Mouse (Mus musculus): Measurements from ENCODE around the gene Cnot10. TPM values are rescaled to one million over a fixed set of nuclear protein-coding genes. Genes with fewer than 3 reads are reported as not detected.

Cnot10 gene
- total and polyA plus RNA-seq, 3 experiments, result 49.4 to 67.8 (median 58.3) TPM

GRCm38 (mm10) chr9:114560141-114560540, 79.8 kb downstream of the Cnot10 start:
- dilution Hi-C loops (cut with MboI; ENCODE audit: extremely low pct_ligation_motif_present, extremely low pct_unique_long_range_greater_than_20kb, low sequenced_read_pairs) (no loop called here), in situ Hi-C loops (cut with MboI; ENCODE audit: low pct_ligation_motif_present, low pct_unique_long_range_greater_than_20kb, low sequenced_read_pairs) (no loop called here)
- peaks cover 26% of the 10 kb centered on the region for H3K9me3 ChIP-seq (replicated peaks; ENCODE audit: low read length)
- no peak overlapping the region for H3K9ac ChIP-seq (ENCODE audit: insufficient read depth, low read depth)
- no peak for TF ChIP-seq POLR2A (IDR thresholded peaks at IDR 0.05; ENCODE audit: low read depth, low read length)
- no peak for TF ChIP-seq EP300 (IDR thresholded peaks at IDR 0.05; ENCODE audit: low read length)
- no peak for TF ChIP-seq NRF1 (IDR thresholded peaks at IDR 0.05; ENCODE audit: low read depth, low read length)
- no peak for TF ChIP-seq POLR2AphosphoS2 (IDR thresholded peaks at IDR 0.05; ENCODE audit: low read depth, low read length)
- no peak for DNase-seq (ENCODE audit: extremely low read depth)
- H3K4me1 ChIP-seq (ENCODE audit: control insufficient read depth in 1 of 2, insufficient read depth in 2 of 2), result peaks cover 0 to 1% of the 10 kb centered on the region in 2 experiments; a peak in 1 of 4 replicates
- no peak overlapping the region for H3K4me3 ChIP-seq (replicated peaks in 1 of 3; ENCODE audit: low read depth in 2 of 3, low read length in 2 of 3, poor library complexity in 1 of 3)
- no peak overlapping the region for H3K4me2 ChIP-seq (ENCODE audit: insufficient read depth, low read depth, poor library complexity, severe bottlenecking)
- H3K79me2 ChIP-seq (replicated peaks; ENCODE audit: control insufficient read depth, extremely low read depth, insufficient read depth, poor library complexity, severe bottlenecking), result no peaks in the 10 kb centered on the region
- no peaks in the 10 kb centered on the region for H3K36me3 ChIP-seq (replicated peaks in 1 of 2; ENCODE audit: control insufficient read depth in 1 of 2, insufficient read depth in 1 of 2, low read length in 1 of 2)
- no peaks in the 10 kb centered on the region for H3K27me3 ChIP-seq (replicated peaks)
- no peak overlapping the region for H3K27ac ChIP-seq (ENCODE audit: insufficient read depth, low read depth)

- dilution Hi-C loops (cut with MboI; ENCODE audit: extremely low pct_ligation_motif_present, extremely low pct_unique_long_range_greater_than_20kb, low sequenced_read_pairs), result no loop called here
- Histone ChIP-seq H3K4me3 (replicated peaks in 1 of 3; ENCODE audit: low read depth in 2 of 3, low read length in 2 of 3, poor library complexity in 1 of 3) (no peak overlapping the region), H3K4me1 (ENCODE audit: control insufficient read depth in 1 of 2, insufficient read depth in 2 of 2) (peaks cover 0 to 30% of the 10 kb centered on the region in 2 experiments; a peak in 2 of 4 replicates), H3K36me3 (replicated peaks in 1 of 2; ENCODE audit: control insufficient read depth in 1 of 2, insufficient read depth in 1 of 2, low read length in 1 of 2) (no peaks in the 10 kb centered on the region), H3K79me2 (replicated peaks; ENCODE audit: control insufficient read depth, extremely low read depth, insufficient read depth, poor library complexity, severe bottlenecking) (no peaks in the 10 kb centered on the region), H3K4me2 (ENCODE audit: insufficient read depth, low read depth, poor library complexity, severe bottlenecking) (no peak overlapping the region), H3K27me3 (replicated peaks) (no peaks in the 10 kb centered on the region), H3K9ac (ENCODE audit: insufficient read depth, low read depth) (no peak overlapping the region), H3K9me3 (replicated peaks; ENCODE audit: low read length) (peaks cover 8% of the 10 kb centered on the region), H3K27ac (ENCODE audit: insufficient read depth, low read depth) (no peak overlapping the region)
- TF ChIP-seq RAD21 (IDR thresholded peaks at IDR 0.05; ENCODE audit: low read depth, low read length), result no peak
- TF ChIP-seq CHD2 (IDR thresholded peaks at IDR 0.05; ENCODE audit: low read length), result no peak
- no peak for TF ChIP-seq POLR2AphosphoS2 (IDR thresholded peaks at IDR 0.05; ENCODE audit: low read depth, low read length)
- no peak for TF ChIP-seq UBTF (IDR thresholded peaks at IDR 0.05; ENCODE audit: low read depth, low read length)
- TF ChIP-seq POLR2A (IDR thresholded peaks at IDR 0.05; ENCODE audit: low read depth, low read length), result no peak
- no peak for TF ChIP-seq NRF1 (IDR thresholded peaks at IDR 0.05; ENCODE audit: low read depth, low read length)
- TF ChIP-seq E2F4 (IDR thresholded peaks at IDR 0.05; ENCODE audit: insufficient replicate concordance, low read depth, low read length), result no peak
- no peak for TF ChIP-seq NELFE (IDR thresholded peaks at IDR 0.05; ENCODE audit: low read depth, low read length)
- TF ChIP-seq JUN (IDR thresholded peaks at IDR 0.05; ENCODE audit: insufficient read depth, low read depth, low read length), result no peak
- no peak for TF ChIP-seq CTCF (conservative IDR thresholded peaks at IDR 0.05 in 1 of 2, IDR thresholded peaks at IDR 0.05 in 1 of 2; ENCODE audit: low read depth in 2 of 2, low read length in 2 of 2)
- in situ Hi-C loops (cut with MboI; ENCODE audit: low pct_ligation_motif_present, low pct_unique_long_range_greater_than_20kb, low sequenced_read_pairs), result no loop called here
- DNase-seq (ENCODE audit: extremely low read depth), result no peak
These were observed 82.9 kb downstream of the Cnot10 start for GRCm38 (mm10) chr9:114557086-114557485.

- no peaks in the 10 kb centered on the region for H3K27me3 ChIP-seq (replicated peaks)
These were observed 83.6 kb downstream of the Cnot10 start for GRCm38 (mm10) chr9:114556276-114556855.

More at GRCm38 (mm10) chr9:114556276-114556855, 83.6 kb downstream of the Cnot10 start:
- DNase-seq (ENCODE audit: extremely low read depth), result no peak
- no peaks in the 10 kb centered on the region for H3K36me3 ChIP-seq (replicated peaks in 1 of 2; ENCODE audit: control insufficient read depth in 1 of 2, insufficient read depth in 1 of 2, low read length in 1 of 2)
- no peak for TF ChIP-seq NELFE (IDR thresholded peaks at IDR 0.05; ENCODE audit: low read depth, low read length)
- TF ChIP-seq JUN (IDR thresholded peaks at IDR 0.05; ENCODE audit: insufficient read depth, low read depth, low read length), result no peak
- no peak for TF ChIP-seq ETS1 (conservative IDR thresholded peaks at IDR 0.05; ENCODE audit: low read depth, low read length)
- TF ChIP-seq GABPA (IDR thresholded peaks at IDR 0.05; ENCODE audit: insufficient replicate concordance, low read depth, low read length), result no peak
- no peak for TF ChIP-seq ZNF384 (IDR thresholded peaks at IDR 0.05; ENCODE audit: low read depth, low read length)
- no peak for TF ChIP-seq CTCF (conservative IDR thresholded peaks at IDR 0.05 in 1 of 2, IDR thresholded peaks at IDR 0.05 in 1 of 2; ENCODE audit: low read depth in 2 of 2, low read length in 2 of 2)
- no peak for TF ChIP-seq HCFC1 (IDR thresholded peaks at IDR 0.05; ENCODE audit: low read depth, low read length)
- TF ChIP-seq MAFK (IDR thresholded peaks at IDR 0.05; ENCODE audit: insufficient replicate concordance, low read length), result no peak
- TF ChIP-seq TCF12 (IDR thresholded peaks at IDR 0.05; ENCODE audit: low read depth, low read length), result no peak
- no peak for TF ChIP-seq USF1 (IDR thresholded peaks at IDR 0.05; ENCODE audit: low read depth, low read length)
- no peak for TF ChIP-seq E2F4 (IDR thresholded peaks at IDR 0.05; ENCODE audit: insufficient replicate concordance, low read depth, low read length)
- no peak for TF ChIP-seq MXI1 (IDR thresholded peaks at IDR 0.05; ENCODE audit: low read depth, low read length)
- TF ChIP-seq RAD21 (IDR thresholded peaks at IDR 0.05; ENCODE audit: low read depth, low read length), result no peak
- no peak for TF ChIP-seq POLR2A (IDR thresholded peaks at IDR 0.05; ENCODE audit: low read depth, low read length)
- no peak for TF ChIP-seq PAX5 (IDR thresholded peaks at IDR 0.05; ENCODE audit: low read length)
- no peak overlapping the region for H3K27ac ChIP-seq (ENCODE audit: insufficient read depth, low read depth)
- peaks cover 0 to 35% of the 10 kb centered on the region in 2 experiments; a peak in 2 of 4 replicates for H3K4me1 ChIP-seq (ENCODE audit: control insufficient read depth in 1 of 2, insufficient read depth in 2 of 2)
- no peak overlapping the region for H3K4me3 ChIP-seq (replicated peaks in 1 of 3; ENCODE audit: low read depth in 2 of 3, low read length in 2 of 3, poor library complexity in 1 of 3)
- H3K9me3 ChIP-seq (replicated peaks; ENCODE audit: low read length), result peaks cover 6% of the 10 kb centered on the region
- in situ Hi-C loops (cut with MboI; ENCODE audit: low pct_ligation_motif_present, low pct_unique_long_range_greater_than_20kb, low sequenced_read_pairs) (no loop called here), dilution Hi-C loops (cut with MboI; ENCODE audit: extremely low pct_ligation_motif_present, extremely low pct_unique_long_range_greater_than_20kb, low sequenced_read_pairs) (no loop called here)
- no peak overlapping the region for H3K9ac ChIP-seq (ENCODE audit: insufficient read depth, low read depth)
- H3K79me2 ChIP-seq (replicated peaks; ENCODE audit: control insufficient read depth, extremely low read depth, insufficient read depth, poor library complexity, severe bottlenecking), result no peaks in the 10 kb centered on the region
- no peak overlapping the region for H3K4me2 ChIP-seq (ENCODE audit: insufficient read depth, low read depth, poor library complexity, severe bottlenecking)

Data from CH12.LX (cell line).